Mouse (Mus musculus) forebrain, embryonic 13.5 days (tissue): ENCODE measurements at regions not wholly inside any gene's neighbourhood (a gene's known extent, or its start where the extent isn't known, plus 50 kb on each side); places are given as distances from the start of the nearest gene placed in this dataset.
A peak's percentile ranks its signal among the peaks of the same experiment; 100 is the strongest.

Experiments used
- ATAC-seq: fragments of 200-750 bp; cut with Nextera tagmentation; 2 replicates; pipeline ENCODE4 v1.8.0; 2017
- H3K27ac ChIP-seq: fragments of 300-500 bp; sonication (generic); 2 replicates; pipeline ENCODE4 v1.5.1; 2015; ENCODE audit warnings: inconsistent platforms, mild to moderate bottlenecking, moderate library complexity
- H3K27me3 ChIP-seq: fragments of 300-500 bp; sonication (generic); 2 replicates; pipeline ENCODE4 v1.6.1; 2015; ENCODE audit warnings: mild to moderate bottlenecking, inconsistent platforms
- H3K36me3 ChIP-seq: fragments of 300-500 bp; sonication (generic); 2 replicates; pipeline ENCODE4 v1.6.1; 2015; ENCODE audit warnings: mild to moderate bottlenecking, inconsistent platforms; ENCODE audit not compliant: poor library complexity, severe bottlenecking
- H3K4me1 ChIP-seq: fragments of 300-500 bp; sonication (generic); 2 replicates; pipeline ENCODE4 v1.6.1; 2015; ENCODE audit warnings: inconsistent platforms
- H3K4me2 ChIP-seq: fragments of 300-500 bp; sonication (generic); 2 replicates; pipeline ENCODE4 v1.6.1; 2015; ENCODE audit warnings: inconsistent platforms, mild to moderate bottlenecking, moderate library complexity
- H3K4me3 ChIP-seq: fragments of 300-500 bp; sonication (generic); 2 replicates; pipeline ENCODE4 v1.5.1; 2015; ENCODE audit warnings: mild to moderate bottlenecking, inconsistent platforms
- H3K9ac ChIP-seq: fragments of 300-500 bp; sonication (generic); 2 replicates; pipeline ENCODE4 v1.6.1; 2015; ENCODE audit warnings: mild to moderate bottlenecking, inconsistent platforms
- H3K9me3 ChIP-seq: fragments of 300-500 bp; sonication (generic); replicated peaks from 2 replicates; pipeline ENCODE4 v1.6.1; 2016; ENCODE audit warnings: inconsistent platforms
- WGBS: fragments of 180-500 bp; shearing (Covaris S2); methylation state at CpG from one replicate; pipeline ENCODE4 v1.1.7; 2015; 5-methylcytosine and 5-hydroxymethylcytosine counted together

DNA sequence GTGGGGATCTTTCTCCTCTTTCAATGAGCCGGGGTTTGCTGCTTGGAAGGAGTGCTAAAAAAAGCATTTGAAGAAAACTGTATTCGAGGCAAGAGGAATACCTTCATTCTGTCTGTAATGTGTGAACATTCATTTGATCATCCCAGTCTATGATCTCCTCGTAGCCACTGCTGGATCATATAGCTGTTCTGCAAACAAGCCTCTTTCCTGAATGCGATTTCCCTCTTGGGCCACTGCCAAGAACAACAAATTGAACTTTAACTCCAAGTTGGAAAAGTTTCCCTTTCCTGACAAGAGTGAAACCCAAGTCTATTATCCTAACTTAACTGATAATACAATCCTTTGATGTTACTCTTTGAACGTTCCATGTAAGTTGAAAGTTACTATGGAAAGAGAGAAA is 108.4 kb upstream of the Gm9747 start:
- H3K4me1 ChIP-seq = 0 out of 2 replicates have a peak, but pooled peaks cover under 1% of the 10 kb centered on the region
- H3K27ac ChIP-seq = no peak overlapping the region
- no peaks in the 10 kb centered on the region for H3K36me3 ChIP-seq
- H3K4me3 ChIP-seq = no peak overlapping the region
- ATAC-seq = no peak
- H3K27me3 ChIP-seq = no peaks in the 10 kb centered on the region
- H3K9ac ChIP-seq = no peak overlapping the region
- 70% methylated on average over 5 of the region's 5 CpGs for WGBS
- no peak overlapping the region for H3K4me2 ChIP-seq
- H3K9me3 ChIP-seq = no peaks in the 10 kb centered on the region

- no peak overlapping the region for H3K27ac ChIP-seq
- H3K27me3 ChIP-seq = no peaks in the 10 kb centered on the region
- no peak for ATAC-seq
- no peak overlapping the region for H3K9ac ChIP-seq
- 0 out of 2 replicates have a peak, but pooled peaks cover 5% of the 10 kb centered on the region for H3K4me1 ChIP-seq
- H3K4me2 ChIP-seq = no peak overlapping the region
- H3K9me3 ChIP-seq = no peaks in the 10 kb centered on the region
- H3K4me3 ChIP-seq = no peak overlapping the region
- WGBS = 33% methylated on average over 5 of the region's 5 CpGs
- H3K36me3 ChIP-seq = no peaks in the 10 kb centered on the region
These were observed 103.1 kb upstream of the Gm9747 start for GRCm38 (mm10) chr1:82129700-82130275.

- Histone ChIP-seq H3K27me3 (no peaks in the 10 kb centered on the region), H3K36me3 (no peaks in the 10 kb centered on the region), H3K9ac (no peak overlapping the region), H3K27ac (no peak overlapping the region), H3K9me3 (no peaks in the 10 kb centered on the region), H3K4me3 (no peak overlapping the region), H3K4me1 (0 out of 2 replicates have a peak, but pooled peaks cover 5% of the 10 kb centered on the region), H3K4me2 (no peak overlapping the region)
- 60% methylated on average over 6 of the region's 6 CpGs for WGBS
- no peak for ATAC-seq
These were observed 100.4 kb upstream of the Gm9747 start for GRCm38 (mm10) chr1:82132536-82132935.

GRCm38 (mm10) chr1:82134938-82135337 is 98.0 kb upstream of the Gm9747 start:
- H3K9ac ChIP-seq = no peak overlapping the region
- no peak overlapping the region for H3K27ac ChIP-seq
- no peaks in the 10 kb centered on the region for H3K9me3 ChIP-seq
- H3K4me3 ChIP-seq = no peak overlapping the region
- 95% methylated on average over 2 of the region's 2 CpGs for WGBS
- H3K27me3 ChIP-seq = no peaks in the 10 kb centered on the region
- ATAC-seq = no peak
- H3K4me1 ChIP-seq = 0 out of 2 replicates have a peak, but pooled peaks cover under 1% of the 10 kb centered on the region
- H3K4me2 ChIP-seq = no peak overlapping the region
- no peaks in the 10 kb centered on the region for H3K36me3 ChIP-seq

GRCm38 (mm10) chr1:82135761-82136331 is 97.1 kb upstream of the Gm9747 start:
- H3K9me3 ChIP-seq = no peaks in the 10 kb centered on the region
- no peak overlapping the region for H3K27ac ChIP-seq
- no peaks in the 10 kb centered on the region for H3K27me3 ChIP-seq
- H3K9ac ChIP-seq = no peak overlapping the region
- no peak for ATAC-seq
- H3K4me3 ChIP-seq = no peak overlapping the region
- no peaks in the 10 kb centered on the region for H3K36me3 ChIP-seq
- no peak overlapping the region for H3K4me2 ChIP-seq
- H3K4me1 ChIP-seq = no peaks in the 10 kb centered on the region
- 66% methylated on average over 8 of the region's 8 CpGs for WGBS

GRCm38 (mm10) chr1:82145256-82145655 is 87.7 kb upstream of the Gm9747 start:
- H3K27me3 ChIP-seq = no peaks in the 10 kb centered on the region
- H3K27ac ChIP-seq = no peak overlapping the region
- no peaks in the 10 kb centered on the region for H3K36me3 ChIP-seq
- no peak overlapping the region for H3K9ac ChIP-seq
- WGBS = 86% methylated on average over 2 of the region's 2 CpGs
- H3K9me3 ChIP-seq = no peaks in the 10 kb centered on the region
- H3K4me1 ChIP-seq = 0 out of 2 replicates have a peak, but pooled peaks cover 2% of the 10 kb centered on the region
- H3K4me3 ChIP-seq = no peak overlapping the region
- H3K4me2 ChIP-seq = no peak overlapping the region
- no peak for ATAC-seq

GRCm38 (mm10) chr1:82150219-82151128 is 82.4 kb upstream of the Gm9747 start:
- H3K36me3 ChIP-seq = no peaks in the 10 kb centered on the region

GRCm38 (mm10) chr1:82155961-82156360 is 77.0 kb upstream of the Gm9747 start:
- no peaks in the 10 kb centered on the region for H3K36me3 ChIP-seq
- H3K27me3 ChIP-seq = no peaks in the 10 kb centered on the region
- no peak overlapping the region for H3K4me3 ChIP-seq
- peaks cover 3% of the 10 kb centered on the region for H3K4me1 ChIP-seq
- H3K9me3 ChIP-seq = no peaks in the 10 kb centered on the region
- no peak for ATAC-seq
- H3K27ac ChIP-seq = no peak overlapping the region
- no peak overlapping the region for H3K4me2 ChIP-seq
- no peak overlapping the region for H3K9ac ChIP-seq

More at GRCm38 (mm10) chr1:82150219-82151128, 82.4 kb upstream of the Gm9747 start:
- 34% methylated on average over 13 of the region's 13 CpGs for WGBS
- H3K4me2 ChIP-seq = no peak overlapping the region
- no peaks in the 10 kb centered on the region for H3K27me3 ChIP-seq
- ATAC-seq = peak; percentile 93
- H3K27ac ChIP-seq = no peak overlapping the region; the same call in 1 of the 2 replicates
- H3K4me3 ChIP-seq = no peak overlapping the region
- H3K9ac ChIP-seq = no peak overlapping the region
- H3K4me1 ChIP-seq = peaks cover 12% of the 10 kb centered on the region
- no peaks in the 10 kb centered on the region for H3K9me3 ChIP-seq

- no peaks in the 10 kb centered on the region for H3K27me3 ChIP-seq
- WGBS = 81% methylated on average over 1 of the region's 1 CpGs
- H3K27ac ChIP-seq = no peak overlapping the region
- no peaks in the 10 kb centered on the region for H3K36me3 ChIP-seq
- no peaks in the 10 kb centered on the region for H3K9me3 ChIP-seq
- ATAC-seq = peak; percentile 48; the same call in 1 of the 2 replicates
- no peak overlapping the region for H3K4me3 ChIP-seq
- no peak overlapping the region for H3K9ac ChIP-seq
- H3K4me2 ChIP-seq = no peak overlapping the region
- no peaks in the 10 kb centered on the region for H3K4me1 ChIP-seq
These were observed 75.9 kb upstream of the Gm9747 start for GRCm38 (mm10) chr1:82157013-82157412.

DNA sequence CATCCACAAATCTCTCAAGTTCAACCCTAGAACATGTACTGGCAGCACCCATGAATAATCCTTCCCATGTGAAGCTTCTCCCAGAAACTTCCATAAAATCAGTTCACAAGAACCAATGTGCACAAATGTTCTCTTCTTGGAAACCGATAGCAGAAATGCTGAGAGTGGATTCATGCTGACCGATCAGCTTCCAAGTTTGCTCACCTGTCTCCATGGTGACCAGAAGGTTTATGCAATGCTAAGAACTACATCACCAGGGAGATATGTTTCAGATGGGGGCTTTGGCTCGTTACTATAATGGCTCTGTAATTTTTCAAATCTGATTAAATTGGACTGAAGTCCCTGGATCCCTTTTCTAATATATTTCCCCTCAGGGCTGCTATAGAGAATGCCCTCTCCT is 74.4 kb upstream of the Gm9747 start:
- no peaks in the 10 kb centered on the region for H3K36me3 ChIP-seq
- no peak overlapping the region for H3K27ac ChIP-seq
- H3K4me1 ChIP-seq = no peaks in the 10 kb centered on the region
- no peak for ATAC-seq
- no peaks in the 10 kb centered on the region for H3K9me3 ChIP-seq
- 62% methylated on average over 3 of the region's 3 CpGs for WGBS
- H3K9ac ChIP-seq = no peak overlapping the region
- no peak overlapping the region for H3K4me2 ChIP-seq
- H3K4me3 ChIP-seq = no peak overlapping the region
- no peaks in the 10 kb centered on the region for H3K27me3 ChIP-seq

GRCm38 (mm10) chr1:82159201-82159600 is 73.7 kb upstream of the Gm9747 start:
- no peaks in the 10 kb centered on the region for H3K9me3 ChIP-seq
- H3K4me2 ChIP-seq = no peak overlapping the region
- ATAC-seq = no peak
- H3K27me3 ChIP-seq = no peaks in the 10 kb centered on the region
- WGBS = 95% methylated on average over 3 of the region's 3 CpGs
- no peaks in the 10 kb centered on the region for H3K36me3 ChIP-seq
- H3K27ac ChIP-seq = no peak overlapping the region
- no peaks in the 10 kb centered on the region for H3K4me1 ChIP-seq
- no peak overlapping the region for H3K9ac ChIP-seq
- H3K4me3 ChIP-seq = no peak overlapping the region

- H3K4me3 ChIP-seq = no peak overlapping the region
- WGBS = 90% methylated on average over 6 of the region's 6 CpGs
- no peaks in the 10 kb centered on the region for H3K27me3 ChIP-seq
- H3K9ac ChIP-seq = no peak overlapping the region
- H3K36me3 ChIP-seq = no peaks in the 10 kb centered on the region
- ATAC-seq = no peak
- H3K27ac ChIP-seq = no peak overlapping the region
- H3K4me1 ChIP-seq = no peaks in the 10 kb centered on the region
- H3K9me3 ChIP-seq = no peaks in the 10 kb centered on the region
- no peak overlapping the region for H3K4me2 ChIP-seq
These were observed 70.0 kb upstream of the Gm9747 start for GRCm38 (mm10) chr1:82162926-82163325.
